Mouse (Mus musculus): ENCODE measurements around the gene Tctn3. TPM values are rescaled to one million over a fixed set of nuclear protein-coding genes. Genes with fewer than 3 reads are reported as not detected.
A peak's percentile ranks its signal among the peaks of the same experiment; 100 is the strongest.
"Not testable (repeated sequence)": the region's sequence is repeated elsewhere in the genome, so short reads cannot be mapped to it uniquely, and the experiment has no call there.

Gene Tctn3
- polyA plus RNA-seq, 1 experiment from 2014 or later = 15.5 TPM

DNA sequence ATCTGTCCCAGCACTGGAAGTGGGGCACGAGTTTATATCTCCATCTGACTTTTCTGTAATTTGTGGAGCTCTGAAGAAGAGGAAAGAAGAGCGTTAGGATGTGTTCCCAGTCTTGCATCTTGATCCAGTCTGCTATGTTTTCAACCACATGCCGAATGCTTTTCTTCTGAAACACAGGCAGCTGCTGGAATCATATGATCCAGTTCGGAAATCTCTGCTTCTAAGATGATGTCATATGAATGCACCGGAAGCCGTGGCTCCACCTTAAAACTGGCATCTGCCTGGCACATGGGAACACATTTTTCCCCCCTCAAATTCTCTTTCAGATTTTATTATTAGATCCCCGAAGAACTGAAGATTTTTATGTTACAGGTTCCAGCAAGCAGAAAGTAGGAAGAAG lies 2.8 kb upstream of the Tctn3 start:
- peaks cover 16% of the 10 kb centered on the region for H3K4me1 ChIP-seq
- H3K9ac ChIP-seq = no peak overlapping the region
- no peak overlapping the region for H3K4me3 ChIP-seq
- H3K4me2 ChIP-seq = no peak overlapping the region
- H3K9me3 ChIP-seq = no peaks in the 10 kb centered on the region
- H3K27ac ChIP-seq = no peak overlapping the region
- H3K36me3 ChIP-seq (replicated peaks) = no peaks in the 10 kb centered on the region
- H3K27me3 ChIP-seq (replicated peaks) = no peaks in the 10 kb centered on the region
- ATAC-seq (replicated peaks) = no peak
- WGBS = 87% methylated on average over 7 of the region's 7 CpGs

DNA sequence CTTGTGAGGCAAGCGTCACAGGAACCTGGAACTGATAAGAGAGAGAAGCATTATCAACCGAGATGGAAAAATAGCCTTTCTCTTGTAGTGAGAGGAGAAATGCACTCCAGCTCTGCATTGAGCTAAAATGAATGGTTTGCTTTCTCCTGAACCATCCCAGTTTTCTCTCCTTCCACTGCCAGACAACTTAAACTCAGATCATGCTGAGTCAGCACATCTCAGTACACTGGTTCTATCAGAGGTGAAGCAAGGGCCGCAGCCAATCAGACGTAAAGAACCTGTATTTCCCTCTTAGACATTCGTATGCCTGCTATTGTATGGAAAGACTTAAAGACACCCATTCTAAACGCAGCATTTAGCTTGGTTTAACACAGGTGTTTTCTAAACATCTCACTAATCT lies 4.4 kb downstream of the Tctn3 start:
- Histone ChIP-seq H3K27ac (no peak overlapping the region), H3K36me3 (replicated peaks) (peaks cover 18% of the 10 kb centered on the region; the same call in 1 of the 2 replicates), H3K9ac (no peak overlapping the region), H3K27me3 (replicated peaks) (no peaks in the 10 kb centered on the region), H3K4me1 (peaks cover 15% of the 10 kb centered on the region), H3K4me2 (no peak overlapping the region), H3K4me3 (no peak overlapping the region), H3K9me3 (no peaks in the 10 kb centered on the region)
- 91% methylated on average over 6 of the region's 6 CpGs for WGBS
- no peak for ATAC-seq (replicated peaks)

DNA sequence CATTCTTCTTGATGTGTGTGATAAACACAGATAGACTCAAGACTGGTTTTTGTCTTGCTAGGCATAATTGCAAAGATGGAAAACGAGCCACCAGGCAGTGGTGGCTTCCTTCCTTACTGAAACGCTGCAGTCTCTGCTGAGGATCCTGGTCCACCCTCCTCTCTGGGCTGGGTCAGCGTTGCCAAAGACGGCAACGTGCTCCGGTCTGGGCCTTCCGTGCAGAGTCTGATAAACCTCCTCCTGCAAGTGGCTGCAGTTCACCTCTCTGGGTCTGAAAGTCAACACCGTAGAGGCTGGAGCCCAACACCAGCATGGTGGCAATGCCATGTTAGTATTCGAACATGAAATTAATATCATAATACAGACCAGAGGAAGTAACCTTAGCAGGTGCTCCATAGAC lies 6.8 kb downstream of the Tctn3 start:
- Histone ChIP-seq H3K27ac (no peak overlapping the region), H3K4me2 (no peak overlapping the region), H3K4me1 (no peaks in the 10 kb centered on the region), H3K9ac (no peak overlapping the region), H3K27me3 (replicated peaks) (no peaks in the 10 kb centered on the region), H3K36me3 (replicated peaks) (peaks cover 18% of the 10 kb centered on the region; the same call in 1 of the 2 replicates), H3K9me3 (no peaks in the 10 kb centered on the region), H3K4me3 (no peak overlapping the region)
- 91% methylated on average over 9 of the region's 9 CpGs for WGBS
- no peak for ATAC-seq (replicated peaks)

DNA sequence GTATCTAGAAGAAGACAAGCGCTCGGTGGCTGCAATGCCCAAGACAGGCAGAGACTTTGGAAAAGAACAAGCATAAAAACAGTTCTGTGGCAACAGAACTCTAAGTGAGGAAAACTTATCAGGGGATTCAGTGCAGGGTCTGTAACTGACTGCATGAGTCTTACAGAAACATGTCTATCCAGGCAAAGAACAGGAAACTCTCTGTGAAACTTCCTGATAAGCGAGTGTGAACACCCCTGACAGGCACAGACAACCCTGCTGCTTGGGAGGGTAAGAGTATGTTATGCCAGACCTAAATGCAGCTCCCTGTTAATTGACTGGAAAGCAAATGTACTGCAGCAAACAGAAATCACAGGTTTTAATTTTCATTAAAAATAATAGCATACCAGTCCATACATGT lies 10.2 kb downstream of the Tctn3 start:
- no peaks in the 10 kb centered on the region for H3K9me3 ChIP-seq
- H3K9ac ChIP-seq = no peak overlapping the region
- no peak overlapping the region for H3K4me2 ChIP-seq
- no peaks in the 10 kb centered on the region for H3K27me3 ChIP-seq (replicated peaks)
- no peak overlapping the region for H3K27ac ChIP-seq
- WGBS = 96% methylated on average over 3 of the region's 3 CpGs
- H3K4me3 ChIP-seq = no peak overlapping the region
- peaks cover 12% of the 10 kb centered on the region; the same call in 1 of the 2 replicates for H3K36me3 ChIP-seq (replicated peaks)
- ATAC-seq (replicated peaks) = no peak
- H3K4me1 ChIP-seq = no peaks in the 10 kb centered on the region

DNA sequence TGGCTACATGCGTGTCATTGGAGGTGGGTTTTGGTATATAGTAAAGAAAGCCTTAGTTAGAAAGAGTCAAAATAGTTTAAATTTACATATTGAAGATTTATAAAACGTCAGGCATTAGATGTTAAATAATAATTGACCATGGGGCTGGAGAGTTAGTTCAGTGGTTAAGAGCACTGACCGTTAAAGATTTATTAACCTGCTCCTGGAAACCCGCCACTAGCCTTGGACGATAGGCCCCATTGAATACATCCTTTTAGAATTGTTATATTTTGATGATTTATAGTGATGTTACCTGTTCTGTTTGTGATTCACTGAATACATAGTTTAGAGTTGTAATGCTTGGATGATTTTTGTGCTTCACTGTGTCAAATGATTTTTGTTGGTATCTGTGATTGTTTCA lies 11.2 kb downstream of the Tctn3 start:
- not testable (repeated sequence) for H3K9me3 ChIP-seq; H3K9ac ChIP-seq; H3K27ac ChIP-seq; ATAC-seq (replicated peaks); H3K4me2 ChIP-seq; H3K4me3 ChIP-seq; H3K27me3 ChIP-seq (replicated peaks); H3K4me1 ChIP-seq
- 94% methylated on average over 5 of the region's 5 CpGs for WGBS
- H3K36me3 ChIP-seq (replicated peaks) = peaks cover 18% of the 10 kb centered on the region; the same call in 1 of the 2 replicates

DNA sequence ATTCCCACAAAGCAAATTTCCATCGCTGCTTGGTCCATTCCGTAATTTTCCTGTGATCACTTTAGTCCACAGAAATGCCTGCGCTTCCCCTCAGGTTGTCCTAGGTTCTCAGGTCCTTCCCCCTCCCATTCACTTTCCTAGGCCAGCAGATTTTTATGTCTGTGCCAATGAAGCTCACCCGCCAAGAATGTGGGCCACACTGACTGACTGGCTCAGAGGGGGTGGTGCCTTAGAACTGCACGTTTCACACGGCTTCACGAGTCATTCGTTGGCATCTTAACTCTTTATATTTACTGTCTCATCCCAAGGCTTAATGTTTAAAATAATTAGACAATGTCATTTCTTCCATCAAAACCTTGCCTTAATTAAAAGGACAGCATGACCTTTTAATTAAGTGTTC lies 16.2 kb downstream of the Tctn3 start:
- ATAC-seq (replicated peaks) = no peak
- H3K9ac ChIP-seq = no peak overlapping the region
- H3K4me1 ChIP-seq = no peaks in the 10 kb centered on the region
- no peak overlapping the region for H3K4me3 ChIP-seq
- H3K27ac ChIP-seq = no peak overlapping the region
- H3K4me2 ChIP-seq = no peak overlapping the region
- no peaks in the 10 kb centered on the region for H3K27me3 ChIP-seq (replicated peaks)
- peaks cover 19% of the 10 kb centered on the region; the same call in 1 of the 2 replicates for H3K36me3 ChIP-seq (replicated peaks)
- no peaks in the 10 kb centered on the region for H3K9me3 ChIP-seq
- WGBS = 91% methylated on average over 8 of the region's 8 CpGs

DNA sequence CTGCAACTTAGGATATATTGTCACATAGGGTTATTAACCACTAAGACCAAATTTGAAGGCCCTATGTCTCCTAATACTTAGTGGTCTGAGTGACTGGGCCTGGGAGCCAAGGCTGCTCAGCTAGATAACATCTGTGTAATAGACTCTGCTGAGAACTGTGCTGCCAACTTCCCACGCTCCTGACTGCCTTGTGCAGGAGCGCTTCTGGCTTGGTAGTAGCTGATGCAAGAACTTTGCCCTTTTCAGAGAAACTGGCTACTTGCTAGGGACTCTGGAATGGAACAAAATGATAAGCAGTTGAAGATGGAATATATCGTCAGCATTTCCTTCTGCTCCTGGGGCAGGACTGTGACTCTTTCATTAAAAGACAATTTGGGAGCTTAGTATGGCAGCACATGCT lies 16.8 kb downstream of the Tctn3 start:
- no peak overlapping the region for H3K4me3 ChIP-seq
- H3K36me3 ChIP-seq (replicated peaks) = peaks cover 19% of the 10 kb centered on the region; the same call in 1 of the 2 replicates
- no peaks in the 10 kb centered on the region for H3K4me1 ChIP-seq
- no peak for ATAC-seq (replicated peaks)
- no peaks in the 10 kb centered on the region for H3K27me3 ChIP-seq (replicated peaks)
- no peak overlapping the region for H3K9ac ChIP-seq
- no peak overlapping the region for H3K4me2 ChIP-seq
- WGBS = 96% methylated on average over 3 of the region's 3 CpGs
- H3K27ac ChIP-seq = no peak overlapping the region
- H3K9me3 ChIP-seq = no peaks in the 10 kb centered on the region

DNA sequence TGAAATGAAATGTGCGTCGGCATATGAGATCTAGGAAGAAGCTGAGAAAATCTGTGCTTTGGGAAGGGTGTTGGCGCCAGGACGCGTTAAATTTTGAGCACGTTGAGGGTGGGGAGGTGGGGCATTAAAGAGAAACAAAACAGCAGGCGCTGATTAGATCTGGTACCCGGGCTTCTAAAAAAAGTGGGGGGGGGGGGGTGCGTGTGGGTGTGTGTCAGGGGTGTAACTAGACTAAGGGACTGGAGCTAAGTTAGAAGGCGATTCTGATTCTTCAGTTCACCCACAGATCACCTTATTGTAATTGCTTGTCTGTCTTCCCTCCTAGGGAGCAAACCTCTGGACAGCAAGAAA lies 22.5 kb downstream of the Tctn3 start:
- peak overlapping the region; percentile 74 for H3K4me2 ChIP-seq
- WGBS = 1% methylated on average over 10 of the region's 10 CpGs
- peaks cover 21% of the 10 kb centered on the region for H3K4me1 ChIP-seq
- H3K9me3 ChIP-seq = no peaks in the 10 kb centered on the region
- no peaks in the 10 kb centered on the region for H3K27me3 ChIP-seq (replicated peaks)
- H3K4me3 ChIP-seq = peak overlapping the region; percentile 52
- H3K27ac ChIP-seq = peak overlapping the region; percentile 82
- no peaks in the 10 kb centered on the region for H3K36me3 ChIP-seq (replicated peaks)
- ATAC-seq (replicated peaks) = no peak
- H3K9ac ChIP-seq = peak overlapping the region; percentile 62

DNA sequence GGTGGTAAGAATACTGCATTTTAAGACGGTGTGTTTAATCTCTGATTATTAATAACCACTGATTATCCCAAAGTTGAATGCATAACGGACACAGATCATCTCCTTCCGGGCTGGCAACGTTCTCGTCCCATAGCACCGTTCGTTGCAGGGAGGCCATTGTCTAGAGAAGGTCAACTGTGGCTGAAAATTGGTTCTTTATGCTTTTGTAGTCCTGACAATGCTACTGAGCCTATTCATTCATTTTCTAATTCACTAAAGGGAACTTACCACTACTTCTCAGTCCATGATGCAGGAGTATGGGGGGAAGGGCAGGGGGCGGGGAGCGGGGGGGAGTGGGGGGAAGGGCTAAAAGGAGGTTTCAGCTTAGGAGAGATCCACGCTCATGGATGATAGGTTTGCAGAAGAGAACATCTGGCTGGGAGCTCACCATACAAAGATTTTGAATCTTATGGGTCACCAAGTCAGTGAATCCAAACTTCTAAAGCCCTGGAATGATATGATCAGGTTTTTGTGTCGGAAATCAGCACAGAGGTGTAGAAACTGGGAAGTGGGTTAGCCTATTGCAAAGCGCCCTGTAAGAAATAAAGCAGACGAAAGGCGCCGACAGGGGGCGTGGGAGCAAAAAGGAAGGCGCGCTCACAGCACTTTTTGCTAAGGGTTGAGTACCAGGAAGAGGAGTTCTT lies 23.0 kb downstream of the Tctn3 start:
- H3K9me3 ChIP-seq = no peaks in the 10 kb centered on the region
- H3K4me2 ChIP-seq = peak overlapping the region; percentile 74
- peak; percentile 81 for ATAC-seq (replicated peaks)
- H3K9ac ChIP-seq = peak overlapping the region; percentile 62
- peaks cover 21% of the 10 kb centered on the region for H3K4me1 ChIP-seq
- H3K27ac ChIP-seq = peak overlapping the region; percentile 82
- no peaks in the 10 kb centered on the region for H3K27me3 ChIP-seq (replicated peaks)
- peak overlapping the region; percentile 52 for H3K4me3 ChIP-seq
- H3K36me3 ChIP-seq (replicated peaks) = no peaks in the 10 kb centered on the region
- 0% methylated on average over 18 of the region's 18 CpGs for WGBS

DNA sequence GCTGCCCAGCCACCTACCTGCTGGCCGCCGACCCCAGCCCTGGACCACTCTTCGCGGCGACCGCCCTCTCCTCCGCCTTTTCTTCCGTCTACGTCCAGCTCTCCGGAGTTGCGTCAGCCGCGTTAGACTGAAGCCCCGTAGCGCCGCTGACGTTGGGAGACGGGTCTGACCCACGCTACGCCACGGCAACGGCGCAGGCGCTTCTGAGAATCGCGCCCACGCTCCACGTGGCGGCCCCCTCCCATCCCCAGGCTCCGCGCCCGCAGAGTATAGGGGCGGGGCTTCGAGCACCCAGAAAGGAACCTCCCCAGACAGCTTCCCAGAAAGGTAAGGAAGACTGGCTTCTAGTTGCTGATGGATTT lies 23.8 kb downstream of the Tctn3 start, which contains the start of gene Aldh18a1:
Gene Aldh18a1, minus strand, starts transcription at position 171 of the 362 bp plus-strand sequence.
- Histone ChIP-seq H3K27ac (peak within 1 kb of the TSS; percentile 82), H3K27me3 (replicated peaks) (no peaks in the 10 kb centered on the region), H3K9ac (peak within 1 kb of the TSS; percentile 62), H3K4me3 (peak within 1 kb of the TSS; percentile 52), H3K4me2 (peak within 1 kb of the TSS; percentile 74), H3K36me3 (replicated peaks) (no peaks in the 10 kb centered on the region), H3K9me3 (no peaks in the 10 kb centered on the region), H3K4me1 (peaks cover 21% of the 10 kb centered on the region)
- under 1% methylated on average over 34 of the region's 34 CpGs for WGBS
- ATAC-seq (replicated peaks) = peak; percentile 97

DNA sequence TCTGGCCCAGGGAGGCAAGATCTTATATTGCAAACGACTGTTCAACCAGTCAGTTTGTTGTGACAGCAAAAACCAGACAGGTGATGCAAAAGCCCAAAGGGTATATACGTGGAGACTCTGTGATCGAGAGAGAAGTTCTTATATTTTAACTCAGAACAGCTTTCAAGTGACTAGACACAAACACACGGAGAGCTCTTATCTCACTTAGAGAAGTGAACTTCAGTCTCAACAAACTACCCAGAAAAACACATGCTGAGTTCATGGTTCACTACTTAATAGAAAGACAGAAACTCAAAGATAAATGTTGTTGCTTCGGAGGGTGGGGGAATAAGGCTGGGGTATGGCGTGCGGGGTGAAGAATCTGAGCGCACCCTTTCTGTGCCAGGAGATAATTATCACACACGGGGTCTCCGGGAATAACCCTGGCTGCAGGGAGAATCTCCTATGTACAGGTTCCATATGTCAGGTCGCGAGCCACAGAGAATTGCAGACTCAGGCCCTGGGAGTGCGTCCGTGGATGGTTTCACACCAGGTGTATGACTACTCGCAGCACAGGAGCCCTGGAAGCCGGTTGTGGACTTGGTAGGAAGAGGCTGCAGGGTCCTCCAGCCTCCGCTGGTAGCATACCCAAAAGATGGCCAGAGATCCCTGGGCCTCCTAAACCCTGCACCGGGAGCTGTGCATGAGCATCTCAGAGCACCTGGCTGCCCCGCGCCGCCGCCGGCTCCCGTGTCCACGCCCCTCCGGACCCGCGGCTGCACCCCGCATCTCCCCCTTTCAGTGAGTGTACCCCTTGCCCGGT lies 24.3 kb downstream of the Tctn3 start:
- Histone ChIP-seq H3K4me2 (peak overlapping the region; percentile 74), H3K9ac (peak overlapping the region; percentile 62), H3K27me3 (replicated peaks) (no peaks in the 10 kb centered on the region), H3K27ac (peak overlapping the region; percentile 72), H3K36me3 (replicated peaks) (0 out of 2 replicates have a peak, but pooled peaks cover 2% of the 10 kb centered on the region), H3K9me3 (no peaks in the 10 kb centered on the region), H3K4me3 (peak overlapping the region; percentile 52), H3K4me1 (peaks cover 21% of the 10 kb centered on the region)
- peak; percentile 76 for ATAC-seq (replicated peaks)
- WGBS = 4% methylated on average over 30 of the region's 30 CpGs

DNA sequence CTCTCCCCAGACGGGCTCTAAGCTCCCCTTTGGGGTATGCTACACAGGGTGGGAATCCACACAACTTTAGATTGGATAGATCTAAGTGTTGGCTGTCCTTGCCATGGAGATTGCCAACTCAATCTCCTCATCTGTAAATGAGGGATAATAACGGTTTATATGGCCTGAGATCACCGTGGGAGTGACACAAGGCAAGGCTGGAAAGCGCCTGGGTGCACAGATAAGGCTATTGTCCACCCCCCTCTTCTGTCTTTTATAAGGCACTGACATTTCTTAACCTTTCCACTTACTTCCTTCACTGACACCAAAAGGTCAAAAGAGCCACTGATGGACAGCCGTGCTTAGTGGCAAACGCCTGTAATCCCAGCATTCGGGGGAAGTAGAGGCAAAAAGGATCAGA lies 25.1 kb downstream of the Tctn3 start:
- ATAC-seq (replicated peaks) = no peak
- H3K4me1 ChIP-seq = peaks cover 21% of the 10 kb centered on the region
- H3K27ac ChIP-seq = no peak overlapping the region
- 0 out of 2 replicates have a peak, but pooled peaks cover 2% of the 10 kb centered on the region for H3K36me3 ChIP-seq (replicated peaks)
- H3K4me3 ChIP-seq = peak overlapping the region; percentile 52
- WGBS = 61% methylated on average over 7 of the region's 7 CpGs
- no peaks in the 10 kb centered on the region for H3K9me3 ChIP-seq
- peak overlapping the region; percentile 62; the same call in 1 of the 2 replicates for H3K9ac ChIP-seq
- H3K27me3 ChIP-seq (replicated peaks) = no peaks in the 10 kb centered on the region
- H3K4me2 ChIP-seq = peak overlapping the region; percentile 74
